Mouse (Mus musculus) CH12.LX (cell line): ENCODE data around the gene BC049715.

Source experiments
- EP300 ChIP-seq: IDR thresholded peaks from 2 replicates; pipeline ENCODE4 v1.6.1; 2011; ENCODE audit warnings: low read length, improper control_type of control experiment
- JUN ChIP-seq: IDR thresholded peaks from 2 replicates; pipeline ENCODE4 v1.6.1; 2011; ENCODE audit warnings: low read depth, mild to moderate bottlenecking, low read length, improper control_type of control experiment, moderate library complexity; ENCODE audit not compliant: insufficient read depth
- MAX ChIP-seq: IDR thresholded peaks from 2 replicates; pipeline ENCODE4 v1.6.1; 2011; ENCODE audit warnings: low read length, improper control_type of control experiment
- TBP ChIP-seq: conservative IDR thresholded peaks from 2 replicates; pipeline ENCODE4 v1.6.1; 2011; ENCODE audit warnings: low read depth, low read length, improper control_type of control experiment

DNA sequence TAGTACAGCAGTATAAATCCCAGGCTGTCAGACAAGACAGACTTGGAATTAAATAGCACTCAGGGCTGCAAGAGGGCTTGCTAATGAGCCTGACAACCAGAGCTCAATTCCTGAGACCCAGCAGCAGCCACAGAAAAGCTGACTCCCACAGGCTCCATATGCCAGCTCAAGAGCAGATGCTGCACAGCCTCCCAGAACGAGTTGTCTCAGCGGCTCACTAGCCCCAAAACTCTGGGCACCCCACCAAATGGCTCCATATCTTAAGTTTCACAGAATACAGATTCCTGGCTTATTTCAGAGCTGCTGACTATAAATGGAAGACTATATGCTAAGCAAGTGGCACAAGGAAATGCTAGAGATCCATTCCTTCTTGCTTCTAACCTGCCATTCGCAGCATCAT is 9.9 kb upstream of the BC049715 start:
- TF ChIP-seq MAX (no peak), TBP (no peak), EP300 (no peak), JUN (no peak)
